Mouse (Mus musculus): ENCODE results near the gene Zmynd11. TPM values are rescaled to one million over a fixed set of nuclear protein-coding genes. Genes with fewer than 3 reads are reported as not detected.

Gene Zmynd11
- polyA plus RNA-seq, 1 experiment from 2014 or later: 73.7 TPM

DNA sequence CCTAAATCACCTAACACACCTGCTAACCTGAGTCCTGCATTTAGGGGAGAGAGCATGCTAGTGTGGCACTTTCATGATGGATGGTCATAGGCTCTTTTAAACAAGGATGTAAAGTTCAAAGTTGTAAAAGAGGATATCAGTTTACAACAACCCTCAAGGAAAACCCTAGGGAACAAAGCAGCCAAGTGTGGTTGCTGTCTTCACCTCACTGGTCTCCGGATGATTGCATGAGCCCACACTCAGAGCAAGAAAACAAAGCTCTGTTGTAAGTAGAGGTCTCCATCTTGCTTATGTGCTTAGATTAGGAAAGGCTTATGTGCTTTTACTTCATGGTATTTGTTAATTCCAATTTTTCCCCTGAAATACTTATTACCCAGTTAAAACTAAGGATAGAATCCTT lies 104.4 kb downstream of the Zmynd11 start:
- no peak for DNase-seq (ENCODE audit: low spot score)

DNA sequence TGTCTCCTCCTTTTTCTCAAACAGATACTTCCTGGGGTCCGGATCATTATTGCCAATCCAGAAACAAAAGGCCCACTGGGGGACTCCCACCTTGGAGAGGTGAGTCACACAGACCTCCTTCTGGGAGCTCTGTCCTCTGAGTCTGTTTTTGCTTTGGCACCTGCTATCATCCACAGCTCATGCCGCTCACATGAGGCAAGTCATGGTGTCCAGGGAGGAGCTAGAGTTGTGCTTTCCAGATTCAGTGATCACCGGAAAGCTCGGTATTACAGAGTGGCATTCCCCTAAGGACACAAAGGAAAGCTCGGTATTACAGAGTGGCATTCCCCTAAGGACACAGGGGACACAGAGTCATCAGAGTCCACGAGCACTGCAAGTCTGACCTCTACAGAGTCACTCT lies 108.5 kb downstream of the Zmynd11 start:
- no peak for DNase-seq (ENCODE audit: low spot score)

DNA sequence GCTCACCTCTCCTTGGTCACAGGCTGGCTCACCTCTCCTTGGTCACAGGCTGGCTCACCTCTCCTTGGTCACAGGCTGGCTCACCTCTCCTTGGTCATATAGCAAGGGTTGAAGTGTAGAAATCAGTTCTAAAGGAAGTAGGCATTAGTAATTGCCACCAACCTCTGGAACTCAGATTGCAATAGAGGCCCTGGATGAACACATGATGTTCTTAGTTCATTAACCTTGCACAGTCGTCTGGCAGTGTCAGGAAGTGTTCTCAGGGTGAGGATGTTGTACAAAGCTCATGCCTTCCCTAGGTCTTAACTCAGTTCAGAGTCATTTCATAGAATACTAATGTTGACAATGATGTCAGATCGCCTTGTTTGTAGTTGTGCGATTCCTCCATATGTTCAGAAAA lies 112.1 kb downstream of the Zmynd11 start:
- no peak for DNase-seq (ENCODE audit: low spot score)

DNA sequence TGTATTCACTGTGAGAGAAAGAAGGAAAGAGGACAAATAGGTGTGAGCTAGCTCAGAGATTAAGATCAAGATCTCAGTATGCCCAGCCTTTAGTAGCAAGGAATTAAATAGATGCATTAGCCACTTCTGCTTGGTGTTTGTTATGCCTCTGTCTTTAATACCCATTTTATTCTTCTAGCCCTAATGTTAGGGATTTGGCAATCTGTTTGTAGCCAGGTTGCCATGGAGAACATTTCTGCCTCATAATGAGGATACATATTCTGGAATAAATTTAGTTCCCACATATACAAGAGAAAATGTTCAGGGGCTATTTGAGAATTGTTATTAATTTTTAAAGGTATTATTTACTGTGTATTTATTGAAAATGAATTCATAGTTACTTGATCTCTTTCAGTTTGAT lies 114.5 kb downstream of the Zmynd11 start:
- DNase-seq (ENCODE audit: low spot score): no peak

DNA sequence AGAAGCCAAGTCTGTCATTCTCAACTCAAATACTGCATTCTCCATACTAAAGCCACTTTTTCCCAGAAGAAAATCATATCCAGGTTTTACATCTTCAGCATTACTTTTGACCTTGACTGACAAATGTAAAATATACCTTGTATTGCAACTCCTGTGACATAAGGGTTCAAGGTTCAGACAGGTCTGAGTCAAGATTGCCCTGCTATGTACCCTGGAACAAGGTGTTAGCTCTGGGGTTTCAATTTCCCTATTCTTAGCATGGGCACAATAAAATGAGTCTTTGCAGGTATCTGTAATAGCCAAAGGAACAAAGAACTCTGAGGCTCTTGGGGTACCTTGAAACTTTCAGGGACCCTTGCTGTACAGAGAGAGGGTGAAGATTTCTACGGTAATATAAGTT lies 115.2 kb downstream of the Zmynd11 start:
- no peak for DNase-seq (ENCODE audit: low spot score)

DNA sequence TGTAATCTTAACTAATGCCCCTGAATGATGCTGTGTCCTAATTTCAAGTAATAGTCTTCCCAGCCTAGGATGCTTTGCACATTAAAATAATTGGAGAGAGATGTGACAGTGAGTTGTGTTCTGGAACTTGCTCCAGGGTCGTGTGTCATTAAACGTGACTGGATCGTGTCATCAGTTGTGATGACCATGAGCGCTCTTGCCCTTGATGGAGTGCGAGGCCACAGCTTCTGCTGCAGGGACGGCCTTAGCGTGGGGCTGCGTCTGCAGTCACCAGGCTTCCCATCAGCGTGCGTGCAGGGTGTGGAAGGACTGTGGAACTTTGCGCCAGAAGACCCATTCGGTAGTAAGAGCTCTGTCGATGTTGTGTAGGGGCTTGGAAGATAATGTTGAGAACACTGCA lies 116.4 kb downstream of the Zmynd11 start:
- no peak for DNase-seq (ENCODE audit: low spot score)

DNA sequence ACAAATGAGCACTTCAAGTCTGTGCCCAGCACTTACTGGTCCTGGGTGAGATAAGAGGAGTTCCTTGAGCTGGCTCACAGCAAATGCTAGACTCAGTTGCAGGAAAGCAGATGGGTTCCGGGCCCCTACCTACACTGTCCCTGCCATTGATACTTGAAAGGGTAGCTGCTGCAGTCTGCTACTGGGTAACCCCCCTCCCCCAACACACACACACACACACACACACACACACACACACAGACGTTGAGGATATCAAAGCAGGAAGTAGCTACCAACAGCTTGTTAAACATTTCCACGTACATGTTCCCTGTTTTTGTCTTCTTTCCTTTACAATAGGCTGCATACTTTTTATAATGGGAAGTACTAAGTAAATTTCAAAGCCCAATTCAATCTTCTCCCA lies 127.2 kb downstream of the Zmynd11 start:
- peak; percentile 15 for DNase-seq (ENCODE audit: low spot score)

DNA sequence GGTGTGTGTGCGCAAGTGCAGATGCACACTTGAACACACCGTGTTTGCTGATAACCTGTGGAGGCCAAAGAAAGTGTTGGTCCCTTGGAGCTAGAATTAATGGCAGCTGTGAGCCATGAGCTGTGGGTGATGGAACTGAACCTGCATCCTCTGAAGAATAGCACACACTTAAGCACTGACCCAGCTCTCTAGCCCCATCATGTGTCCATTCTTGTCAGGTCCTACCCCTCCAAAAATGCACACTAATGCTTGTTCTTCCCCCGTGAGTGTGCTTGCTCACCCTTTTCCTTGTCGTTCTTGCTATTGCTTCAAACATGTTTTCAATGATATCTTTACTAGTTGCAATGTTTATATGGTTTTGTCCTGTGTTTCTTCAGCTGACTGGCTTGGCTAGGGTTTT lies 128.6 kb downstream of the Zmynd11 start:
- peak; percentile 41 for DNase-seq (ENCODE audit: low spot score)

DNA sequence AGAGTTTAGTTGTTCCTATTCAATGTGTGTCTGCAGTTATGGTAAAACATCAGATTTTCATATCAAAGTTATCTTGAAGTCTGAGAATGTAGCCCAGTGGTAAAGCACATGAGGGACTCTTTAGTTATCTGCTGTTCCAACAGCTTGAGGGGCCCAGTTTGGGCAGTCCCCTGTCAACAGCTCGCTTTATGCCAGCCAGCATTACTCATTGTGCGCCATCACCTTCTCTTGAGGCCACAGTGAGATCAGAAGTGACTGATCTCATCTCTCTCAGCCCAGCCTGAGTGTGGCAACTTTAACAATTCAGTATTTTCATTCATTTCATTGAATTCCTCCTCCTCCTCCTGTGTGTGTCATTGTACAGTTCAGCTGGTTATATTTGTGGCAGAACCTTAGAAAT lies 129.2 kb downstream of the Zmynd11 start:
- DNase-seq (ENCODE audit: low spot score): no peak
